Mouse (Mus musculus) right cerebral cortex, adult 2 months (tissue): ENCODE measurements around the gene 1110008L16Rik.
"Not testable (repeated sequence)": the region's sequence is repeated elsewhere in the genome, so short reads cannot be mapped to it uniquely, and the experiment has no call there.

ENCODE experiments used
- DNase-seq, 2 experiments: peaks; one replicate each; pipeline ENCODE4 v3.0.0; 2021 to 2022; ENCODE audit warnings: low spot score in 2 of 2

1110008L16Rik gene

DNA sequence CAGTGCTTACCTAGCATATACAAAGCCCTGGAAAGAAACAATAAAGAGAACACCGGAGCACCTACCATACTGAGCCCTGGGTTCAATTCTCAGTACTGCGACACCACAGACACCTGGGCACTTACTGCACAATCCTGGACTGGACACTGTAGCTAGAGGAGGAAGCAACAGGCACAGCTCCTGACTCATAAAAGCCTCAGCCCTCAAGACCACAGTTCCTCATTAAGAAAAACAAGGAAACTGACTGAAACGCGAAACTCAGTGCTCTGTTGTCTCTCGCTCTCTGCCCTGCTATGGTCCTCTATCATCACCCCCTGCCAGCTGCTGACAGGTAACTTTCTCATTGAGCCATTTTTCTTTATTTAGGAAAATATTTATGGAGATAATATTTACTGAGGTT, at the start of gene 1110008L16Rik:
TSS of gene 1110008L16Rik (plus strand) at position 242 of the 400 bp plus-strand sequence.
- DNase-seq: no peak

DNA sequence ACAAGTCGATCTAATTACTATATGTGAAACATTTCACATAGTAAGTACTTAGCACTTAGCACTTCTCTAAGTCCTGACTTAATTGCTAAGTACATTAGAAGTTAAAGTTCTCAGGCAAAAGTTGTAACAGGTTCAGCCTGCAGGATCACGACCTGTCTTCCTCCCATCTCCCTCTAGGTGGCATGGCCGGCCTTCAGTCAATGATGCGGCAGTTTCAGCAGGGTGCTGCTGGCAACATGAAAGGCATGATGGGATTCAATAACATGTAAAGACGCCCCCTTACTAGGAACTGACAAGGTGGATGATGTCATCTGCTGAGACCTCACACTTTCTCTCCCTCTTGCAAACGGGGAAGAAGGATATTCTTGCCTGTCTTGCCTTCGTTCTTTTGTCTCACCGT, 37.4 kb upstream of the 1110008L16Rik start:
- DNase-seq: not testable (repeated sequence)

DNA sequence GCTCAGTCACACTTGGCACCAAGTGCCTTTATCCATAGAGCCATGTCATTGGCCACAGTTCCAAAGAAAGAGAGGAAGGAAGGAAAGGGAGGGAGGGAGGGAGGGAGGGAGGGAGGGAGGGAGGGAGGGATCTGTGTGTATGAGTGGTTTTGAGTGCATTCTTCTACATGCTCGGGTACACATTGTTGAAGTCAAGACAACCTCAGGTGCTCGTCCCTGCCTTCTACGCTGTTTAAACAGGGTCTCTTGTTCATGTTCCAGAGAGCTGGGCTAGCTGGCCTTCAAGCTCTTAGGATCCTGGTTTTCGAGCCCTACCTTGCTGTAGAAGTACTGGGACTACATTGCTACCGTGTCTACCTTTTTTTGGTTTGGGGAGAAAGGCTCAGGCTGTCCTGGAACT, 36.0 kb upstream of the 1110008L16Rik start:
- DNase-seq: not testable (repeated sequence)

GRCm38 (mm10) chr12:55272243-55272642, 27.1 kb upstream of the 1110008L16Rik start:
- DNase-seq: no peak

- not testable (repeated sequence) for DNase-seq
Measured at GRCm38 (mm10) chr12:55277583-55277982, 21.8 kb upstream of the 1110008L16Rik start.

DNA sequence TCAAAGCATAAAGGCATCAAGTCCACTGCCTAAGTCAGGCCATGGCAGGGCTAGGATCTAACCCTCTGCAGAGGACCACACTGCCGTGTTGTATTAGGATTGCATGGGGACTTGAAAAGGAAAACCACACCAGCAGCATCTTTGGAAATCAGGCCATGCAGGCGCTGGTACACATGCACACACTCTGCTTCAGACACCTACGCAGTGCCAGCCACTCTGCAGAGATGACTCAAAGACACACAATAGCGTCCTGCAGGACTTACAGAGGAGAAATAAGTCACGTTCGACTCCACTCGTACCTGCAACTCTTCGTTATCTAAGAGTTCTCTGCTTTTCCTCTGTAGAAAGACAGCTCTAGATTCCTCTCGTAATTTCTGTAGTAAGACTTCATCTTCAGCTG, 1.3 kb upstream of the 1110008L16Rik start:
- DNase-seq: peak; percentile 34 to 42

DNA sequence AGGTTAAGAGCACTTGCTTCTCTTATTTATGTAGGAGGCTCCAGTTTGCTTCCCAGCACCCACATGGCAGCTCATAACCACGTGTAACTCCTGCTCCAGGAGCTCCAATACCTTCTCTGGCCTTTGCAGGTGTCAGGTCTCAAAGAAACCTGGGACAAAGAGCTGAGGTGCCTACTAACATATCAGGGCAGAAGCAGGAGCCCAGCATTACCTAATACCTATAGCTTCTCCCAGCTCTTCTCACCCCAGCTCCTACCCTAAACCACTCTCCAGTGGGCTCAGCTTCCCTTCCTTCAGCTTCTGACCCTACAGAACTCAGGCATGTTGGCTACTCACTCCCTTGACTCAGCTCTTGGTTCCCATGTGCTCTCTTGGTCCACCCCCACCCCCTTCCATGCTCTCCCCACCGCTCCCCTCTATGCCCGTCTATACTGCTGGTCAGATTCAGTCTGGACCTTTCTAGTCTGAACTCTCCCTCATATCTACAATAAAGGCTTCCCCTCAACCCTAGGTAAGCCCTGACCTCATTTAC, 1.5 kb downstream of the 1110008L16Rik start:
- DNase-seq: no peak

GRCm38 (mm10) chr12:55301472-55302300, 2.3 kb downstream of the 1110008L16Rik start:
- no peak for DNase-seq

DNA sequence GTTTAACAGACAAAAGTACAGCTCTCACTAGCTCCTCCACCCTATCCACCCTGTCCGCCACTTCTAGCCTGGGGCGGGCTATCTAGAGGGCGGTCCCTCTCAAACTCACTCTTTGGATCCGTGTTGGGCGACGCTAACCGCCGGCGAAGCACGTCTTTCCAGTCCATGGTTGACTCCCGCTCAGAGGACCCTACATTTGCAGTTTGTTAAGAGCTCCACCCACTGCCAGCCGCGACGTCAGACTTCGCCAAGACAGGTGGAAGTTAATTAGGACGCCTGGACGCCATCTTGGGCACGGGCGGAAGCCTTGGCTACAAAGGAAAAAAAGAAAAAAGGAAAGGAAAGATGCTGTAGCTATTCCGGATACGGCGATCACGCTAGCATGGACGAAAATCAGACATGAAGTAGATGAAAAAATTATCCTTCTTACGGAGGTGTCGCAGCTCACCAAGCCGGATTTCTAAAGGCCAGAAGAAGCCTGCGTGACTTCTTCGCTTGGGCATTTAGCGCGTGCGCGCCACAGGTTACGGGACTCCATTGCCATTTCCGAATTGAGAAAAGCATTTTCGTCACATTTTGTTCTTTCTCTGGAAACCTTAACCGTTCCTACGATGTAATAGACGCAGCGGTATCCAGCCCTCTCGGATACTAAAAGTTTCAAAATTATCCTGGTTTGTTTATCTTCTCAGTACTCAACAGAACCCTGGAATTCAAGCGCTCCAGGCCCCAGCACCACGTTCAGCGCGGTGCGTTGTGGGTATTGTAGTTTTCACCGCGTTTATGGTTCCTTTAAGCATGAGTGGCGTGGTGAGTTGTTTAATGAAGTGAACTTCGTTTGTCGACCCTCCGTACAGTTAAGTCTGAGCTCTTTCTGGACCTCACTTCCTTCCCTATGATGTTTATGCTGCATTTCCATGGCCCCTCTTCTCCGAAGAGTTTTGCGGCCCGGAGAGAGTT, 3.4 kb downstream of the 1110008L16Rik start, which contains the start of gene Ppp2r3c:
TSS of gene Ppp2r3c (minus strand) at position 514 of the 957 bp plus-strand sequence.
- peak; percentile 91 to 95 for DNase-seq

- no peak for DNase-seq
Measured at GRCm38 (mm10) chr12:55306371-55306770, 7.0 kb downstream of the 1110008L16Rik start.

DNA sequence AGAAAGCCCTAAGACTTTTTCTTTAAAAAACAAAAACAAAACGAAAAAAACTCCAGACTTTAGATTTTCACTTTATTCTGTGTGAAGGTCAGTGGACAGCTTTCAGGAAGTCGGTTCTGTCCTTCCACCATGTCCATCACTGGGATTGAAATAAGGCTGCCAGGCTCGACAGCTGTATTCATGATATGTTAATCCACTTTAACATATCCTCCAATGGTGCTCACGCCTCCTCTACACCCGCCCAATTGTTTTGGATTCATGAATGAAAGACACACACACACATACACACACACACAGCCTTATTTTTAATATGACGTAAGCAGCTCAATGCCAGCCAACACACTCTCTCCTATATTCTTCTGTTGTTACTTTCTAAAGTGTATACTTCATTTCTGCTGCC, 8.2 kb downstream of the 1110008L16Rik start:
- no peak for DNase-seq

DNA sequence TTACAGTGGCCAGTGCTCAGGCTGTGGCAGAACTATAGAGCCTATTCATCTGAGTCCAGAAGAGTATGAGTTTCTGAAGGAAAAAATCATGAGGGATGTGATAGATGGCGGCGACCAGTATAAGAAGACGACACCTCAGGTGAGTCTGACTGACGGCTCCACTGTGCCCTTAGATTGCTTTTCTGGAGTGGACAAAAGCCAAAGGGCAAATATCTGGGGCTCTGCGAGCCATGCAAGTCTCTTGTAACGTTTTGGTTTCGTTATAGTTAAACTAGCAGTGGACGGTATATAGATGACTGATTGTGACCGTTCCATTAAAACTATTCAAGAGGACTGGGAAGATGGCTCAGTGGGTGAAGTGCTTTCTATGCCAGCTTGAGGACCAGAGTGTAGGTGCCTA, 9.4 kb downstream of the 1110008L16Rik start:
- DNase-seq: no peak

- no peak for DNase-seq
Measured at GRCm38 (mm10) chr12:55309501-55309900, 10.1 kb downstream of the 1110008L16Rik start.

DNA sequence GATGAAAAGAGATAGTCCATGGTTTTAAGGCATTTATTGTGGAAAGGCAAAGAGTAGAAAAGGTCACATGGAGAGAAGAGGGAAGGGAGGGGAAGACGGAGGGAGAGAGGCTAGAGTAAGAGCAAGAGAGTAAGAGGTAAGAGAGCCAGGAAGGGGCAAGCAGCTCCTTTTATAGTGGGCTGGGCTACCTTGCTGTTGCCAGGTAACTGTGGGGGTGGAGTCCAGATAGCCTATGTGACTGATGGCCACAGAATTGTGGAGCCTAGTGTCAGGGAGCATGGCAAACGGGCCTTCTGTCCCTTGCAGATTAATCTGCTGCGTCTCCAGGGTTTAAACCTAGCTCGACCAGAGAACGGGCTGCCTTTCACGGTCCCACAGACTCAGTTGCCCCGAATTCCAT, 12.5 kb downstream of the 1110008L16Rik start:
- no peak for DNase-seq

GRCm38 (mm10) chr12:55313901-55314300, 14.5 kb downstream of the 1110008L16Rik start:
- DNase-seq: no peak

DNA sequence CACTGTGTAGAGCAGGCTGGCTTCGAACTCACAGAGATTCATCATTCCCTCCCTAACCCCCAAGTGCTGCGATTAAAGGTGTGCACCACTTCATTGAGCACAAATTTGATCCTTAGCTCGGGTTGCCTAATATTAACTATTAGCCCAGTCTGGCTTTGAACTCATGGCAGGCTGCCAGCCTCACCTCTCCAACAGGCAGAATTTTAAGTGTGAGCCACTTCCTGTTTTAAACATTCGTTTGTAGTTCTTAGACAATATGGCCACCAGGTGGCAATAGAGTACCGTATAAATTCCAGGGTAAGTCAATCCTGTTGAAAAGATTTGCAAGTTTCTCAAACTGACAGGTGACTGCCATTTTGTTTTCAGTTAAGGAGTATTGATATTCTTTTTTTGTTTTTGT, 15.8 kb downstream of the 1110008L16Rik start:
- peak; percentile 63 to 87 for DNase-seq

- no peak for DNase-seq
Measured at GRCm38 (mm10) chr12:55321642-55322291, 22.4 kb downstream of the 1110008L16Rik start.

GRCm38 (mm10) chr12:55325702-55326101, 26.3 kb downstream of the 1110008L16Rik start:
- no peak for DNase-seq

- DNase-seq: no peak
Measured at GRCm38 (mm10) chr12:55328784-55329183, 29.4 kb downstream of the 1110008L16Rik start.

DNA sequence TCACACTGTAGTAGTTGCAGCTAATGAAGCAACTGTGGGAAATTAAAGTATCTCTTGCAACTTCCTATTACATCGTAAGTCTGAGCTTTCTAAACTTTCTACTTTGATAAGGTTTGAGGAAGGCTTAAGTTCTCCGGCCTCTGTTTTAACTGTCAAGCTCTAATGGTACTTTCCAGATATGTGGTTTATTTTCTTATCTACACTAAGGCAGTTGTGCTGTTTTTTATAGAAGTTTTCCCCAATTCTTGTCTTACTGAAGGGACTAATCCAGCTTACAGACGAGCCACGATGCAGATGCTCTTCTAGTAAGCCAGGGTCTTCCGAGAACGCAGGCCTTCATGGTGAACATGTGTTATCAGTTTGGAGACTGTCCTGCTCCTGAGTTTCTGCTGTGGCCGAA, 30.0 kb downstream of the 1110008L16Rik start:
- no peak for DNase-seq

DNA sequence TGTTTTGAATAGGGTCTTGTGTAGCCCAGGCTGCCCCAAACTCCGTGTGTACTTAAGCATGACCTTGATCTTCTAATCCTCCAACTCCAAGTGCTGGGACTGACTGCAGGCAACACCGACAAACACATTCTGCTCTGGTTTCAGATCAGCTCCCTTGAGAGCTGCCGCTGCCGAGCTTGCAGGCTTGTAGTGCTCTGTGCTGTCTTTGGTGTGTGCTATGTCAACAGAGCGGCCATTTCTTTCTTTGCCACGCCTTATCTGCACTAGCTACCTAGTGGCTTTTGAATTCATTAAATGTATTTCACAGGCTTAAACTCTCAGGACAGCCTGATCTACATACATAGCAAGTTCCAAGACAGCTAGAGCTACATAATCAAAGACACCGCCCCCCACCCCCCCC, 34.3 kb downstream of the 1110008L16Rik start:
- DNase-seq: no peak
